Mouse (Mus musculus): ENCODE results near the gene Gm17018.

DNA sequence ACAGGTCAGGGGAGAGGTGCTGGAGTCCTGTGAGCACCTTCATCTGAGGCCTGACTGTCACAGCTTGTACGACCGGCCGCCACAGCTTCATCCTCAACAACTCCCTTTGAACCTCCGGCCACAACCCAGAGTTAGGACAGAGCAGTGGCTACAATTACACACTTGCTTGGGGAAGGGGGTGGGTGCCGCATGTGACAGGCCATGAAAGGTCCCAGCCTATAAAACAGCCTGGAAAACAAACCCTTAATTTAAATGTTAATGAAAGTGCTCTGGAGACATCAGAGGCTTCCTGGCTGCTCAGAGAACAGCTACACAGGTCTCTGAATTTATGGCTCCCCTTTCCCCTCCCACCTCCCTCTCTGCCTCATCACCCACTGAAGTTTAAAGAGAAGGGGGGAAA is 61.7 kb downstream of the Gm17018 start:
- TF ChIP-seq GATA1 (IDR thresholded peaks at IDR 0.05; ENCODE audit: borderline replicate concordance, low read length) (no peak), FLI1 (IDR thresholded peaks at IDR 0.05; ENCODE audit: low read length) (no peak)

Data from megakaryocyte, embryonic 14.5 days (primary cell).